Mouse (Mus musculus): ENCODE measurements around the gene Dirc2.

Gene Dirc2

DNA sequence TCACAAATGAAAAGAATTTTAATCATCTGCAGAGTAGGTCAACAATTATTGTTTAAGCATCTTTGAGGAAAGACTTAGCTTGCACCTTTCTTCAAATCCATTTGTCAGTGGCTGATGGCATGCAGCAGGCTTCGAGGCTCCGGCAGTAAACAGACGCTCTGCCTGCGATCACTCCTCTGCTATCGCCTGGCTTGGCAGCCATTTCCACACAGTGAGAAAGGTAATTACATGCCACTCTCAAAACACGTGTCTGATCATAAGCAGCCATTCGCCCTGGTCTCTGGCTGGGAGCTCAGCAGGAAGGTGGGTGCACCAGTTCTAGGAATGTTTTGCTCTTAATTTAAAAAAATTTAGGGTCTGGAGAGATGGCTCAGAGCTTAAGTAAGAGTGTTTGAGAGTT, 58.2 kb downstream of the Dirc2 start:
- in situ Hi-C loops (cut with MboI; ENCODE audit: low pct_unique_long_range_greater_than_20kb in 1 of 2, low sequenced_read_pairs in 2 of 2, unreplicated experiment in 1 of 2), result no loop called here

GRCm38 (mm10) chr16:35707004-35707403, 62.2 kb downstream of the Dirc2 start:
- in situ Hi-C loops (cut with MboI; ENCODE audit: low pct_unique_long_range_greater_than_20kb in 1 of 2, low sequenced_read_pairs in 2 of 2, unreplicated experiment in 1 of 2), result no loop called here

- in situ Hi-C loops (cut with MboI; ENCODE audit: low pct_unique_long_range_greater_than_20kb in 1 of 2, low sequenced_read_pairs in 2 of 2, unreplicated experiment in 1 of 2), result no loop called here
Observed at GRCm38 (mm10) chr16:35704796-35705195, 64.4 kb downstream of the Dirc2 start.

DNA sequence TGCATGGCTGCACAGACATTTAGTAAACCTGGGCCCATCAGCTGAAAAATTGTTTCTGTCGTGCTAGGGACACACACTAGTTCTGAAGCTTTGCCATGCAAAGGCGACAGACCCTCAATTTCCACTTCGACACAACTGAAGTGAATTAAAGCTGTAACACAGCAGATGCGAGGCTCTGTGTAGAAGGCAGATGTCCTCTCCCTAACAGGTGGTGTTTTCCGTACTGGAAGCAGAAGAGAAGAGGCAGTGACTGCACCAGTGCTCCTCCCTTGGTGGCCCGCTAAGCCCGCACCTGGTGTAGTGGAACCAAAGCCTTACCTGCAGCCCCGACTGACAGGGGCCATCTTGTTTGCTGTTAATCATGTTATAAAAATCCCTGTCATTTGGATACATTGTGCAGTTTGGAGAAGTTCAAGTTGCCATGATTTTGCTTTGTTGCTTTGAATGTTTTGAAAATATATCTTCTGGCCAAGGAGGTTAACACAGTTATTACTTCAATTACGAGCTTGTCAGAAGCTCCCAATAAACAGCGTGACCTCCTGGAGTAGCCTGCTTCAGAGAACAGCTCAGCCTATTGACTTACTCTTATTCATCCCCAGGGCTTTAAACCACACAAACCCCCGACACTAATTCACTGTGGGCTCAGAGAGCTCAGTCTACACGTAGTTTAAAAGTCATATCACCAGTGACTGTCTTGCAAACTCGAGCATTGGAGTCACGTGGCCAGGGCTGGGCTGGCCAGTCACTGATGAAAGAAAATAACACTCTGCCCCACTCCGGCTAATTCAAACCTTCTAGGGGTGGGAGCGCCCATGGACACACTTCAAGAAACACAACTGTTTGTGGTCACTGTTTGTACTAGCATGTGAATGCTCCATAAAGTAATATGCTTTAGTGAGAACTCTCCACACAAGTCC, 65.1 kb downstream of the Dirc2 start:
- in situ Hi-C loops (cut with MboI; ENCODE audit: low pct_unique_long_range_greater_than_20kb in 1 of 2, low sequenced_read_pairs in 2 of 2, unreplicated experiment in 1 of 2), result no loop called here

- in situ Hi-C loops (cut with MboI; ENCODE audit: low pct_unique_long_range_greater_than_20kb in 1 of 2, low sequenced_read_pairs in 2 of 2, unreplicated experiment in 1 of 2), result no loop called here
Observed at GRCm38 (mm10) chr16:35701823-35702222, 67.3 kb downstream of the Dirc2 start.

- in situ Hi-C loops (cut with MboI; ENCODE audit: low pct_unique_long_range_greater_than_20kb in 1 of 2, low sequenced_read_pairs in 2 of 2, unreplicated experiment in 1 of 2), result no loop called here
Observed at GRCm38 (mm10) chr16:35696103-35696502, 73.1 kb downstream of the Dirc2 start.

DNA sequence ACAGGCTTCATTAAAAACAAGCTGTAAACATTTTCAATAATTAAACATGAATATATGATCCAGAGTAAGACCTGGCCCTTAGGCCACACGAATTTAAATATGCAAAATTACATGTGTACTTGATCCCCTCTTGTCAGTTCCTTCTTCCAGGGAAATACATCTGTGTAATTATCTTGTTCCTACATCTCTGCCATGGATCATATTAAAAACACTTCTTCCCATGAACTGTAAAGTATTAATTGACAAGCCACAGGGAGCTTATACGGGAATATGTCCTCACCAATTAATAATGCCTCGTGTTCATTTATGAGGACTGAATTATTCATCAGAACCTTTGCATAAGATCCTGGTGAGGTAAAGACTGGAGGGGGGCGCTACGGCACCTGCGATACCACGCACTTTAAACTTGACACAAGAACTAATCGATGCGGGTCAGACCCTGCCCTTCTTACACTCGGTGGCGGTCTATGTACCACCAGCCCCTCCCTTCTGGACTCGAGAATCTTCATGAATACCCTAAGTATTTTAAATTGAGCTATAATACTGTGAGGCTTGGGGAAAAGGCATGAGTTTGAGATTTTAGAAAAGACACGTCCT, 74.8 kb downstream of the Dirc2 start:
- in situ Hi-C loops (cut with MboI; ENCODE audit: low pct_unique_long_range_greater_than_20kb in 1 of 2, low sequenced_read_pairs in 2 of 2, unreplicated experiment in 1 of 2), result no loop called here

DNA sequence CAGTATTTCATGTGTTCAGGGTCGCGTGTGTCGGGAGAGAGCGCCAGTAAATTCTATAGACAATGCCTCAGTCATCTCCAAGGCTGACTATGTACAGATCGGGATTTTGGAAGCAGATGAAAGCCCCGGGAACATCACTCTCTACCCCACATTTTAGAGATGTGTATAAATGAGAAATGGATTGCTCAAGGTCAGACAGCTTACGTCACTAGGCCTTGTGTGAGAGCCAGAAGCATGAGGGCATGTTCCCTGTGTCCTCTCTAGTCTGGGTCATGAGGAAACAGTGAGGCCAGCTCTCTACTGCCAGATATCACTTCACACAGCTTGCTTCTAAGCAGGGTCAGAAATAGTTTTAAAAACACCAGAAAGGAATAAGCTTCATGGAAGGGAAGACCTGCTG, 77.5 kb downstream of the Dirc2 start:
- in situ Hi-C loops (cut with MboI; ENCODE audit: low pct_unique_long_range_greater_than_20kb in 1 of 2, low sequenced_read_pairs in 2 of 2, unreplicated experiment in 1 of 2), result no loop called here

DNA sequence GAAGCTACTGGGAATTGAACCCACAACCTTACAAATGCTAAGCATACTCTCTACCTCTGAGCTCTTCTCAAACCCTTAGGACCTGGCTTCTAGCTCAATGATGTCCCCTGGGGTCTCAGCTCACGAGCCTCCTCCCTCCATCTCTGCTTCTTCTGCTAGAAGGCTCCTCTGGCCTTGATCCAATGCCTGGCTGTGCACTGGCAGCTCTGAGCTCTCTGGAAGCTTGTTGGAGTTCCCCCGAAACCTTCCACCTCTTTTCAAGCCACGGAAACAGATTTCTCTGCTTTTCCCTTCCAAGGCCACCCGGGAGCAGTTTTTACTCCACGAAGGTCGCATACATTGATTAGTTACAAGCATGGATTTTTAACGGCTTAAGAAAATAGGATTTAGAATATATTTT, 82.7 kb downstream of the Dirc2 start:
- in situ Hi-C loops (cut with MboI; ENCODE audit: low pct_unique_long_range_greater_than_20kb in 1 of 2, low sequenced_read_pairs in 2 of 2, unreplicated experiment in 1 of 2), result no loop called here

- in situ Hi-C loops (cut with MboI; ENCODE audit: low pct_unique_long_range_greater_than_20kb in 1 of 2, low sequenced_read_pairs in 2 of 2, unreplicated experiment in 1 of 2), result no loop called here
Observed at GRCm38 (mm10) chr16:35685027-35685426, 84.1 kb downstream of the Dirc2 start.

DNA sequence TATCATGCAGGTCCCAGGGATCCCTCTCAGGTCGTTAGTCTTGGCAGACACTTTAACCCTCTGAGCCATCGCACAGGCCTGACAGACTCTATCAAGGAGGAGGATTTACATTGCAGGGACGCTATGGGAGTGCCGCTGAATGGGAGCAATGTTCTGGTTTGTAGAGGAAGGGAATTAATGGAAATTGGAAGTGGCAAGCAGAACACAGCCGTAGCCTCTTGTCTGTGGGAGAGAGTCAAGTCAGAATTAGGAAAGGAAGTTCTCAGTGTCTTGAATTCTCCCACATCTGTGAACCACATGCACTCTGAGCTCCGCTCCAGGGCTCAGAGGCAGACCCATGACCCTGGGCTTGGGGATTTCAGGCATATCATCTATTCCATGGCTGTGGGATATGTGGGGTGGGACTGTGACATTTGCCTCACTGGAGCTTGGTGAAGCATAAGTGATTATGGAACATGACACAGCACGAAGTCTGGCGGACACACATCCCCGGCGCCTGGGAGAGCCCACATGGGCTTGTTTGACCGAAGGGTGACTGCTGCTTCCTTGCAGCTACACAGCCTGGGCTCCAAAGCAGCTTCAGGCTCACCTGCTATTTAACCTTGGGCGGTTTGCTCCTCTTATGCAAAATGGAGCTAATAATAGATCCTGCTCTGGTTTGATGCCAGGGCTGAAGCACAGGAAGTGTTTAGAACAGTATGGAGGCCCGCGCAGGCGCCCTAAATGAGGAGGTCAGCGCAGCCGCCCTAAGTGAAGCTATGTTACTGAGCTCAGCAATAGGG, 87.6 kb downstream of the Dirc2 start:
- in situ Hi-C loops (cut with MboI; ENCODE audit: low pct_unique_long_range_greater_than_20kb in 1 of 2, low sequenced_read_pairs in 2 of 2, unreplicated experiment in 1 of 2), result no loop called here

DNA sequence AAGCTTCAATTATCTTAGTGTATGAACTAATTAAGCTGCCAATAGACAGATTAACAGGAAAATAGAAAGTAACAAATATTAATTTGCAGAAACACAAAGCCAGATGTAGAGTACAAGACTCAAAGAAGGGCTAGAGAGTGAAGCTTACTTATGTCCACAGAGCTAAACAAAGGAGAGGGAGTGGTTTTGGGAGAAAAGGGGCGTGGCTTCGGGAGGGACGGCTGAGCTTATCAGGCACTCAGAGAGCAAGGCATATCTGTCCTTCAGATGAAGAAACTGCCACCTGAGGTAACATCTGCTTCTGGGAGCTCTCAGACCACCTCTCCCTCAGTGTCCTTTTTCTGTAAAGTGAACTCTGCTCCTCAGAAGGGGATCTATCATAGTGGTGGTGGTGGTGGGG, 90.7 kb downstream of the Dirc2 start:
- in situ Hi-C loops (cut with MboI; ENCODE audit: low pct_unique_long_range_greater_than_20kb in 1 of 2, low sequenced_read_pairs in 2 of 2, unreplicated experiment in 1 of 2), result no loop called here

DNA sequence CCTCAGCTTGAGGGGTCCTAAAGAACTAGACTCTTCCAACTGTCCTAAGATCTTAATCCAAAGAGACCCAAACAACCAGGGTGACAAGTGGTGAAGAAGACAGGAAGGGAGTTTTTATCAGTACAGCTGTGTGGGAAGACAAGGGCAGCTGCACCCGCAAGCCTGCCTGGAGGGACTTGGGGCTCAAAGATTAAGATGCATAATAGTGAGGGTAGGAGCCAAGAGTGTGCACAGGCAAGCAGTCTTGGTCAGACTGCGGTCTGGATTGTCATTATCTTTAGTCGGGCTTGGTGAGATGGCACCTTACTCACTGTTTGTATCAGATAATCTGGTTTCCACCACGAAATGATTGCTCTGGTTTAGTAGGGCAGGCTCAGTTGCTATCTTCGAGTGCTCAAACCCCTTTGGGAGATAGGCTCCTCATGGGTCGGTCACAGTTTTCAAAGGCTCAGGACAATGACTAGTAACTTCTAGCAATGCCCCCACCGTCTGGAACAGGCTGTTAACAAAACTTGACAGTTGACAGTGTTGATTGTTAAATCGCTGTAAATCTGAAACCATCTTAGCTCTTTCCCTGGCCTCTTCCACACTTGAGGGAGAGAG, 91.5 kb downstream of the Dirc2 start:
- in situ Hi-C loops (cut with MboI; ENCODE audit: low pct_unique_long_range_greater_than_20kb in 1 of 2, low sequenced_read_pairs in 2 of 2, unreplicated experiment in 1 of 2), result no loop called here

- in situ Hi-C loops (cut with MboI; ENCODE audit: low pct_unique_long_range_greater_than_20kb in 1 of 2, low sequenced_read_pairs in 2 of 2, unreplicated experiment in 1 of 2), result no loop called here
Observed at GRCm38 (mm10) chr16:35664847-35665246, 104.3 kb downstream of the Dirc2 start.

DNA sequence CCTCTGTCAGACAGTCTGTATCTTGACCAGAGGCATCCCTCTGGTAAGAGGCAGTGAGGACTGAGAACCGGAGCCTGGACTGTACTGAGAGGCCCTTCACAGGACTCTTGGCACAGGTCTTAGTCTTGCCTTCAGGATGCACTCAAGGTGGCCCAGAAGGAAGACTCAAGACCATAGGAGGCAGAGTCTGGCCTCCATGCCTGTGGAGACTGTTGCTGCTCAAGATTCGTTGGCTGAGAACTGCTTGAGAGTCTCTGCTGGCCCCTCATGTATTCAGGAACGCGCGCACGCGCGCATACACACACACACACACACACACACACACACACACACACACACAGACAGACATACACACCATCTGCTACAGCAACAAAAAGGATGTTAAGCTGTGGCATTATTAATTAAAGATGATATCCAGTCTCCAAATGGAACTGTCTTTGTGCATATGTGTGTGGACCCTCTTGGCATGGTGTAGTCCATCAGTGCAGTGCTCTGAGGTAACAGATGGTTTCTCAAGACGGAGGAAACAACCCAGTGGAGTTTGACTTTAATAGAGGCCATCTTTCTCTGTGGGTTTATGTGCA, 105.2 kb downstream of the Dirc2 start:
- in situ Hi-C loops (cut with MboI; ENCODE audit: low pct_unique_long_range_greater_than_20kb in 1 of 2, low sequenced_read_pairs in 2 of 2, unreplicated experiment in 1 of 2), result no loop called here

DNA sequence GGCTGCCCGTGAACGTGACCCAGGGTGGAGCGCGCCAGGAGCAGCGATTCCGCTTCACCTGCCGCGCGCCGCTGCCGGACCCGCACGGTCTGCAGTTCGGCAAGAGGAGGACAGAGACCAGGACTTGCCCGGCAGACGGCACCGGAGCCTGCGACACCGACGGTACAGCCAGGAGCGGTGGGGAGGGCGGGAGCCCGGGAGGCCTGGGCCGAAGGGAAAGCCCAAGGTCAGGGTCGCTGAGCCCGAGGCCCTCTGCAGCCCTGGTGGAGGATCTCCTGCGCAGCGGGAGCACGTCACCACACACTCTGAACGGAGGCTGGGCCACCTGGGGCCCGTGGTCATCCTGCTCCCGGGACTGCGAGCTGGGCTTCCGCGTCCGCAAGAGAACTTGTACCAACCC, 108.9 kb downstream of the Dirc2 start:
- in situ Hi-C loops (cut with MboI; ENCODE audit: low pct_unique_long_range_greater_than_20kb in 1 of 2, low sequenced_read_pairs in 2 of 2, unreplicated experiment in 1 of 2), result no loop called here

GRCm38 (mm10) chr16:35653951-35654350, 115.2 kb downstream of the Dirc2 start:
- in situ Hi-C loops (cut with MboI; ENCODE audit: low pct_unique_long_range_greater_than_20kb in 1 of 2, low sequenced_read_pairs in 2 of 2, unreplicated experiment in 1 of 2), result no loop called here

DNA sequence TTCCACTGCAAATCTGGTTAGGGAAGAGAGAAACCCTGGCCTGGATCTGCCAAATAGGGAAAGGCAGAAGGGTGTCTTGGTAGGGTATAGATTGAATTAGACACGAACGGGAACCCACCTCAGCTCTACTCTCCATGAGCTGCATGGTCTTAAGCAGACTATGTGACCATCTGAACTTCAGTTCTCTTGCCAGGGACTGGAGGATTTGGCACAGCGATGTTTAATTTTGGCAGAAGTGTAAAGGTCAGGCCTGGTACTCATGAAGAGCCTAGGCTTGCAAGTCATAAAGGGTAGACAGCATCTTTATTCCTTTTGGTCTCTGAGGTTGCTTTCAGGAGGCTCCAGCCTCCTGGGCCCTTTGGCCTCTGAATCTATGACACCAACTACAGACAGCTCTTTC, 116.5 kb downstream of the Dirc2 start:
- in situ Hi-C loops (cut with MboI; ENCODE audit: low pct_unique_long_range_greater_than_20kb in 1 of 2, low sequenced_read_pairs in 2 of 2, unreplicated experiment in 1 of 2), result no loop called here

- in situ Hi-C loops (cut with MboI; ENCODE audit: low pct_unique_long_range_greater_than_20kb in 1 of 2, low sequenced_read_pairs in 2 of 2, unreplicated experiment in 1 of 2), result no loop called here
Observed at GRCm38 (mm10) chr16:35652206-35652605, 117.0 kb downstream of the Dirc2 start.
